Mouse (Mus musculus): ENCODE measurements around the gene Zc3h15. TPM values are rescaled to one million over a fixed set of nuclear protein-coding genes. Genes with fewer than 3 reads are reported as not detected.

The Zc3h15 gene
- polyA plus RNA-seq, 1 experiment from 2014 or later: 142 TPM

GRCm38 (mm10) chr2:83713946-83714345 lies 69.7 kb downstream of the Zc3h15 start:
- no peak for ATAC-seq (ENCODE audit: insufficient number of reproducible peaks, insufficient read depth, low FRiP score, low read depth)
- Histone ChIP-seq H3K9ac (replicated peaks; ENCODE audit: low read depth, low read length) (no peak overlapping the region), H3K4me1 (ENCODE audit: control insufficient read depth, insufficient read depth, low read length) (peaks cover 3% of the 10 kb centered on the region; the same call in 1 of the 2 replicates), H3K9me3 (ENCODE audit: control insufficient read depth, low read depth, low read length) (no peaks in the 10 kb centered on the region), H3K4me3 (ENCODE audit: low read depth, low read length) (no peak overlapping the region), H3K27me3 (ENCODE audit: control insufficient read depth, insufficient read depth, low read length) (no peaks in the 10 kb centered on the region), H3K36me3 (ENCODE audit: control insufficient read depth, insufficient read depth, low read length) (no peaks in the 10 kb centered on the region), H3K27ac (ENCODE audit: low read length) (no peak overlapping the region), H3K4me2 (replicated peaks; ENCODE audit: low read depth, low read length) (no peak overlapping the region)
- 81% methylated on average over 5 of the region's 5 CpGs for WGBS

Other genes with a start within 250 kb of the Zc3h15 start
- 96.2 and 106 TPM in 2 replicates for gene Itgav, start 80.0 kb downstream of the Zc3h15 start, polyA plus RNA-seq (2014; fragmentation: Nextera tagmentation; extraction: Ambion mirVana)
- 21.9 and 22.8 TPM in 2 replicates for gene Fam171b, start 168.2 kb downstream of the Zc3h15 start, polyA plus RNA-seq (2014; fragmentation: Nextera tagmentation; extraction: Ambion mirVana)

Data from stomach, embryonic 14.5 days (tissue).